Mouse (Mus musculus): ENCODE data around the gene Olfr666. TPM values are rescaled to one million over a fixed set of nuclear protein-coding genes. Genes with fewer than 3 reads are reported as not detected.
"Not testable (repeated sequence)": the region's sequence is repeated elsewhere in the genome, so short reads cannot be mapped to it uniquely, and the experiment has no call there.

Gene Olfr666
- 0.19 TPM in 1 of 2 replicates, not detected in the other for polyA plus RNA-seq (2015; fragmentation: Nextera tagmentation; extraction: Ambion mirVana)

- Histone ChIP-seq H3K27me3 (no peaks in the 10 kb centered on the region), H3K4me1 (no peaks in the 10 kb centered on the region), H3K36me3 (no peaks in the 10 kb centered on the region), H3K9ac (no peak within 1 kb of the TSS), H3K27ac (no peak within 1 kb of the TSS), H3K4me2 (no peak within 1 kb of the TSS), H3K4me3 (no peak within 1 kb of the TSS), H3K9me3 (no peaks in the 10 kb centered on the region)
- 85% methylated on average over 2 of the region's 2 CpGs for WGBS
- no peak for ATAC-seq (ENCODE audit: insufficient number of reproducible peaks, low FRiP score, low TSS enrichment, low read depth)
Measured at GRCm38 (mm10) chr7:104895852-104896251, at the start of gene Olfr666. TSS of gene Olfr666 (minus strand) at chr7:104895952.

DNA sequence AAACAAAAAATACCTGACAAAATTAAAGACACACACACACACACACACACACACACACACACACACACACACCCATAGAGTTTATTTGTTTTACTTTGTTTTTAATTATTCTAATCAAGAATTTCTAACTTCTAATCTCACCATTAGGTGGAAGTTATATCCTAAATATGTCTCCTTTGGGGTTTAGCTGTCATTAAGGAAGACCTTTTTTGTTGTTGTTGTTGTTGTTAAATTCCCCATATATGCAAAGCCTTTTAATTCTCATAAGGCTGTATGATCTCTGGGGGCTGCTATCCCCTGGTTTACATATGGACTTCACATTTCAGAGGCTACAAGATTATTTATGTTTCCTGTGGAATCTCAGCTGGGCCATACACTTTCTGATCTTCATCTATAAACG, 38.2 kb upstream of the Olfr666 start, which contains the start of gene Olfr669:
TSS of gene Olfr669 (plus strand) at position 301 of the 400 bp plus-strand sequence.
- Histone ChIP-seq H3K9me3 (no peaks in the 10 kb centered on the region), H3K4me3 (no peak within 1 kb of the TSS)

GRCm38 (mm10) chr7:104927957-104928356, 32.2 kb upstream of the Olfr666 start, which contains the start of gene Olfr668:
TSS of gene Olfr668 (minus strand) at chr7:104928057.
- Histone ChIP-seq H3K4me1 (no peaks in the 10 kb centered on the region), H3K4me3 (no peak within 1 kb of the TSS), H3K9me3 (no peaks in the 10 kb centered on the region), H3K27ac (no peak within 1 kb of the TSS), H3K27me3 (no peaks in the 10 kb centered on the region), H3K4me2 (no peak within 1 kb of the TSS), H3K9ac (no peak within 1 kb of the TSS), H3K36me3 (no peaks in the 10 kb centered on the region)
- WGBS, result 75% methylated on average over 1 of the region's 1 CpGs
- no peak for ATAC-seq (ENCODE audit: insufficient number of reproducible peaks, low FRiP score, low TSS enrichment, low read depth)

More for the DNA sequence above, 38.2 kb upstream of the Olfr666 start, which contains the start of gene Olfr669:
- Histone ChIP-seq H3K27ac (no peak within 1 kb of the TSS), H3K27me3 (no peaks in the 10 kb centered on the region), H3K4me2 (no peak within 1 kb of the TSS), H3K9ac (no peak within 1 kb of the TSS), H3K36me3 (no peaks in the 10 kb centered on the region), H3K4me1 (no peaks in the 10 kb centered on the region)
- no peak for ATAC-seq (ENCODE audit: insufficient number of reproducible peaks, low FRiP score, low TSS enrichment, low read depth)
- 79% methylated on average over 1 of the region's 1 CpGs for WGBS

- Histone ChIP-seq H3K4me3 (no peak within 1 kb of the TSS), H3K36me3 (no peaks in the 10 kb centered on the region), H3K27ac (no peak within 1 kb of the TSS), H3K4me2 (no peak within 1 kb of the TSS), H3K9me3 (no peaks in the 10 kb centered on the region), H3K4me1 (no peaks in the 10 kb centered on the region), H3K27me3 (no peaks in the 10 kb centered on the region), H3K9ac (no peak within 1 kb of the TSS)
- no peak for ATAC-seq (ENCODE audit: insufficient number of reproducible peaks, low FRiP score, low TSS enrichment, low read depth)
- 76% methylated on average over 1 of the region's 1 CpGs for WGBS
Measured at GRCm38 (mm10) chr7:104921382-104921781, 25.6 kb upstream of the Olfr666 start, which contains the start of gene Olfr667. TSS of gene Olfr667 (minus strand) at chr7:104921482.

DNA sequence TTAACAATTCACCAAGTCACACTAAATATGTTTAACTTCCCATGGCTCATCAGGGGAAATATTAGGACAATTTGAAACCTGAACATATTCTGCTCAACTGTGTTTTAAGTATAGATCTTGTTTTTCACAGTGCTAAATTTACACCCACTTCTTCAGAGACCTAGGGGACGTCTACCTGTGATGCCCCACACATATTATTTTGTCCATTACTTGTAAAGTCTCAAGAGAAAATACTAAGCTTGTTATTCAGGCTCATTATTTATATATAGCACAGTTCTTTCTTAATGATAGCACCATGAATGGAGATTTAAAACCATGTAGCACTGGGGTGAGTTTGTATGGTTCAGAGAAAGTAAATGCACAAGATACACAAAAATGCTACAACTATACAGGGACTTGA, 18.0 kb downstream of the Olfr666 start, which contains the start of gene Olfr665:
TSS of gene Olfr665 (plus strand) at position 301 of the 400 bp plus-strand sequence.
- 32% methylated on average over 1 of the region's 1 CpGs for WGBS

GRCm38 (mm10) chr7:104861381-104861780, 34.4 kb downstream of the Olfr666 start:
- ATAC-seq (ENCODE audit: insufficient number of reproducible peaks, low FRiP score, low TSS enrichment, low read depth), result no peak
- H3K4me1 ChIP-seq, result no peaks in the 10 kb centered on the region
- H3K27me3 ChIP-seq, result no peaks in the 10 kb centered on the region
- no peak overlapping the region for H3K9ac ChIP-seq
- no peak overlapping the region for H3K27ac ChIP-seq
- H3K4me3 ChIP-seq, result no peak overlapping the region
- H3K4me2 ChIP-seq, result no peak overlapping the region
- 78% methylated on average over 3 of the region's 3 CpGs for WGBS
- H3K36me3 ChIP-seq, result no peaks in the 10 kb centered on the region
- H3K9me3 ChIP-seq, result no peaks in the 10 kb centered on the region

More for the DNA sequence above, 18.0 kb downstream of the Olfr666 start, which contains the start of gene Olfr665:
- Histone ChIP-seq H3K27ac (no peak within 1 kb of the TSS), H3K4me3 (no peak within 1 kb of the TSS), H3K36me3 (no peaks in the 10 kb centered on the region), H3K27me3 (no peaks in the 10 kb centered on the region), H3K4me2 (no peak within 1 kb of the TSS), H3K9ac (no peak within 1 kb of the TSS), H3K4me1 (no peaks in the 10 kb centered on the region), H3K9me3 (no peaks in the 10 kb centered on the region)
- ATAC-seq (ENCODE audit: insufficient number of reproducible peaks, low FRiP score, low TSS enrichment, low read depth), result no peak

GRCm38 (mm10) chr7:104857683-104858082, 38.1 kb downstream of the Olfr666 start:
- 44% methylated on average over 1 of the region's 1 CpGs for WGBS
- no peak for ATAC-seq (ENCODE audit: insufficient number of reproducible peaks, low FRiP score, low TSS enrichment, low read depth)

GRCm38 (mm10) chr7:104856709-104857108, 39.0 kb downstream of the Olfr666 start, which contains the start of gene Usp17la:
TSS of gene Usp17la (plus strand) at chr7:104857009.
- H3K4me3 ChIP-seq; H3K27ac ChIP-seq; H3K36me3 ChIP-seq; ATAC-seq (ENCODE audit: insufficient number of reproducible peaks, low FRiP score, low TSS enrichment, low read depth); H3K4me1 ChIP-seq; H3K9me3 ChIP-seq; H3K27me3 ChIP-seq; H3K4me2 ChIP-seq; H3K9ac ChIP-seq: not testable (repeated sequence)
- 81% methylated on average over 2 of the region's 2 CpGs for WGBS

More at GRCm38 (mm10) chr7:104857683-104858082, 38.1 kb downstream of the Olfr666 start:
- Histone ChIP-seq H3K4me3 (no peak overlapping the region), H3K36me3 (no peaks in the 10 kb centered on the region), H3K9me3 (no peaks in the 10 kb centered on the region), H3K27me3 (no peaks in the 10 kb centered on the region), H3K27ac (no peak overlapping the region), H3K9ac (no peak overlapping the region), H3K4me1 (no peaks in the 10 kb centered on the region), H3K4me2 (no peak overlapping the region)

- Histone ChIP-seq H3K4me1 (no peaks in the 10 kb centered on the region), H3K27me3 (no peaks in the 10 kb centered on the region), H3K9me3 (no peaks in the 10 kb centered on the region), H3K4me2 (no peak overlapping the region), H3K36me3 (no peaks in the 10 kb centered on the region), H3K27ac (no peak overlapping the region), H3K9ac (no peak overlapping the region), H3K4me3 (no peak overlapping the region)
- no peak for ATAC-seq (ENCODE audit: insufficient number of reproducible peaks, low FRiP score, low TSS enrichment, low read depth)
- 79% methylated on average over 3 of the region's 3 CpGs for WGBS
Measured at GRCm38 (mm10) chr7:104855248-104855750, 40.5 kb downstream of the Olfr666 start.

GRCm38 (mm10) chr7:104851546-104851945, 44.2 kb downstream of the Olfr666 start:
- H3K27ac ChIP-seq; H3K9me3 ChIP-seq; ATAC-seq (ENCODE audit: insufficient number of reproducible peaks, low FRiP score, low TSS enrichment, low read depth); H3K27me3 ChIP-seq; H3K36me3 ChIP-seq; H3K4me3 ChIP-seq; H3K9ac ChIP-seq; H3K4me1 ChIP-seq; H3K4me2 ChIP-seq: not testable (repeated sequence)
- 64% methylated on average over 2 of the region's 2 CpGs for WGBS

DNA sequence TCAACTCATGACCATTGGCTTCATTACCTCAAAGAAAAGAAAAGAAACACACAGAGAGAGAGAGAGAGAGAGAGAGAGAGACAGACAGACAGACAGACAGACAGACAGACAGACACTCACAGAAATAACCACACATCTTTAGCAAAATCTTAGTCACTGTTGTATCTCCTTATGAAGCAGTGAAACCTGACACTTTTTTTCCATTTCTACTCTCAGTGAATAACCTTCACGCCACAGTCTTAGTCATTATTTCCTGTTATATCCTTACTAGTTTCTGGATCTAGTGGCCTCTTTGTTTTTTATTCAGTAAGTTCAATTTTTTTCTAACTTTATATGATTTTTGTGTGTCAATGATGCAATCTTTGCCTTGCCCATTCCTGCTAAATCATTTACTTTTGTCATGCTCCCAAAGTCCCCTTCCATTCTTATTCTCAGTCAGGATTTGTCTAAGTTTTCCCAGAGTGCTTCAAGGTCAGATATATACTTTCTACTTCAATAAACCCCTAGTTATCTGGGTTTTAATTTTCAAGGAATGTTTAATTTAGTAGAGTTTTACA, 51.9 kb downstream of the Olfr666 start:
- Histone ChIP-seq H3K4me3 (no peak overlapping the region), H3K4me2 (no peak overlapping the region), H3K27ac (no peak overlapping the region), H3K36me3 (no peaks in the 10 kb centered on the region), H3K27me3 (no peaks in the 10 kb centered on the region), H3K4me1 (no peaks in the 10 kb centered on the region), H3K9me3 (no peaks in the 10 kb centered on the region), H3K9ac (no peak overlapping the region)
- no peak for ATAC-seq (ENCODE audit: insufficient number of reproducible peaks, low FRiP score, low TSS enrichment, low read depth)
- WGBS, result 60% methylated on average over 1 of the region's 1 CpGs

DNA sequence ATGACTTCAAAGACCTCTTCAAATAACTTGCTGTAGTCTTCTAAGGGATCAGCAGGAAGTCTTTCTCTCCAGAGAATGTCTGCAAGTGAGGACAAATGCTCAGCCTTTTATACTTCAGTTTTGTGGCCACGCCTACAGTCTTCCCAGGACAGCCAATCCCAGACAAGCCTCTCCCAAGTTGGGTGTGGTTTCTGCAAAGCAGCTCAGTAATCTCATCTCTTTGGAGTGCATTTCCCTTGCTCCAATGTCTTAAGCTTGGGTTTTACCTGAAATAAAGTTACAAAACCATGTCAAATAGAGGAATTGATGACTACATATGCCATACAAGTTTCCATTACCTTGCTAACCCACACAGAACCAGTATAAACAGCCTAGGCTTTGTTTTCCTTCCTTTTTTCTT, 53.2 kb downstream of the Olfr666 start, which contains the start of gene Usp17lb:
TSS of gene Usp17lb (minus strand) at position 101 of the 400 bp plus-strand sequence.
- WGBS, result 62% methylated on average over 1 of the region's 1 CpGs

More for the DNA sequence above, 53.2 kb downstream of the Olfr666 start, which contains the start of gene Usp17lb:
- Histone ChIP-seq H3K27ac (no peak within 1 kb of the TSS), H3K4me1 (no peaks in the 10 kb centered on the region), H3K9me3 (no peaks in the 10 kb centered on the region), H3K27me3 (no peaks in the 10 kb centered on the region), H3K4me3 (no peak within 1 kb of the TSS), H3K4me2 (no peak within 1 kb of the TSS), H3K36me3 (no peaks in the 10 kb centered on the region), H3K9ac (no peak within 1 kb of the TSS)
- ATAC-seq (ENCODE audit: insufficient number of reproducible peaks, low FRiP score, low TSS enrichment, low read depth), result no peak

Measured in limb, embryonic 15.5 days (tissue).